Mouse (Mus musculus) midbrain, postnatal 0 days (tissue): ENCODE data around the gene Dnttip2. TPM values are rescaled to one million over a fixed set of nuclear protein-coding genes. Genes with fewer than 3 reads are reported as not detected.
A peak's percentile ranks its signal among the peaks of the same experiment; 100 is the strongest.

Experiments
- ATAC-seq: fragments of 200-750 bp; cut with Nextera tagmentation; 2 replicates; pipeline ENCODE4 v1.8.0; 2017; ENCODE audit warnings: moderate number of reproducible peaks, mild to moderate bottlenecking, moderate TSS enrichment, moderate library complexity; ENCODE audit not compliant: low FRiP score
- DNase-seq: peaks from one replicate; pipeline ENCODE4 v3.0.0-alpha.2; 2015; ENCODE audit warnings: low spot score
- H3K27ac ChIP-seq: fragments of 300-500 bp; sonication (generic); 2 replicates; pipeline ENCODE4 v1.5.1; 2014; ENCODE audit warnings: low read depth, mild to moderate bottlenecking, low read length, mixed read lengths
- H3K27me3 ChIP-seq: fragments of 300-500 bp; sonication (generic); 2 replicates; pipeline ENCODE4 v1.6.1; 2014; ENCODE audit warnings: low read length, control low read depth, mixed read lengths; ENCODE audit not compliant: insufficient read depth
- H3K36me3 ChIP-seq: fragments of 300-500 bp; sonication (generic); 2 replicates; pipeline ENCODE4 v1.6.1; 2014; ENCODE audit warnings: low read length, control low read depth, mixed read lengths; ENCODE audit not compliant: insufficient read depth
- H3K4me1 ChIP-seq: fragments of 300-500 bp; sonication (generic); 2 replicates; pipeline ENCODE4 v1.6.1; 2014; ENCODE audit warnings: mild to moderate bottlenecking, control low read depth, antibody characterized with exemption, low read length, mixed read lengths; ENCODE audit not compliant: insufficient read depth
- H3K4me2 ChIP-seq: fragments of 300-500 bp; sonication (generic); 2 replicates; pipeline ENCODE4 v1.6.1; 2014; ENCODE audit warnings: low read depth, mild to moderate bottlenecking, low read length, mixed read lengths; ENCODE audit not compliant: poor library complexity, severe bottlenecking
- H3K4me3 ChIP-seq: fragments of 300-500 bp; sonication (generic); 2 replicates; pipeline ENCODE4 v1.5.1; 2014; ENCODE audit warnings: low read depth, mild to moderate bottlenecking, low read length, moderate library complexity
- H3K9ac ChIP-seq: fragments of 300-500 bp; sonication (generic); replicated peaks from 2 replicates; pipeline ENCODE4 v1.6.1; 2014; ENCODE audit warnings: mild to moderate bottlenecking, low read length, moderate library complexity, mixed read lengths; ENCODE audit not compliant: poor library complexity, severe bottlenecking
- H3K9me3 ChIP-seq: fragments of 300-500 bp; sonication (generic); 2 replicates; pipeline ENCODE4 v1.6.1; 2016; ENCODE audit warnings: low read length, control low read depth
- CTCF ChIP-seq: IDR thresholded peaks from 2 replicates; pipeline ENCODE4 v1.5.1; 2016; ENCODE audit warnings: antibody characterized with exemption, mild to moderate bottlenecking
- WGBS: fragments of 180-500 bp; shearing (Covaris S2); extraction: QIAGEN DNeasy Blood & Tissue Kit; methylation state at CpG from one replicate; pipeline ENCODE4 v1.1.7; 2014; 5-methylcytosine and 5-hydroxymethylcytosine counted together
- polyA plus RNA-seq: library from polyadenylated mRNA; unstranded; fragments of >200 nt; fragmentation: Nextera tagmentation; extraction: Ambion mirVana; gene quantifications from 2 replicates; pipeline ENCODE4 v1.2.1, GENCODE M21; 2015
- total RNA-seq: library from RNA; depleted of rRNA; stranded (reverse); fragments of >200 nt; gene quantifications from 2 replicates; pipeline ENCODE4 v1.2.3, GENCODE M21; 2014

Gene Dnttip2
- total and polyA plus RNA-seq, 2 experiments from 2014 or later: 10.8 to 50.1 TPM

- no peak for TF ChIP-seq CTCF
- Histone ChIP-seq H3K9ac (no peak overlapping the region), H3K4me1 (0 out of 2 replicates have a peak, but pooled peaks cover 3% of the 10 kb centered on the region), H3K4me3 (no peak overlapping the region), H3K27ac (no peak overlapping the region), H3K9me3 (no peaks in the 10 kb centered on the region), H3K4me2 (no peak overlapping the region), H3K27me3 (no peaks in the 10 kb centered on the region), H3K36me3 (no peaks in the 10 kb centered on the region)
- WGBS: 82% methylated on average over 10 of the region's 10 CpGs
- ATAC-seq (no peak), DNase-seq (no peak)
These were observed 38.9 kb downstream of the Dnttip2 start for GRCm38 (mm10) chr3:122312936-122313629.

GRCm38 (mm10) chr3:122313936-122314335, 39.7 kb downstream of the Dnttip2 start:
- Histone ChIP-seq H3K9ac (no peak overlapping the region), H3K4me3 (no peak overlapping the region), H3K36me3 (no peaks in the 10 kb centered on the region), H3K27ac (no peak overlapping the region), H3K27me3 (no peaks in the 10 kb centered on the region), H3K9me3 (no peaks in the 10 kb centered on the region), H3K4me2 (no peak overlapping the region), H3K4me1 (0 out of 2 replicates have a peak, but pooled peaks cover 3% of the 10 kb centered on the region)
- no peak for ATAC-seq
- no peak for DNase-seq
- WGBS: 57% methylated on average over 7 of the region's 7 CpGs
- no peak for TF ChIP-seq CTCF

GRCm38 (mm10) chr3:122316621-122317020, 42.4 kb downstream of the Dnttip2 start:
- DNase-seq (no peak), ATAC-seq (0 out of 2 replicates have a peak, but pooled peaks have one; percentile 19)
- H3K4me2 ChIP-seq: peak overlapping the region; percentile 13

GRCm38 (mm10) chr3:122317339-122317738, 43.2 kb downstream of the Dnttip2 start:
- 84% methylated on average over 6 of the region's 6 CpGs for WGBS
- Histone ChIP-seq H3K36me3 (no peaks in the 10 kb centered on the region), H3K4me2 (no peak overlapping the region), H3K27me3 (no peaks in the 10 kb centered on the region), H3K9ac (no peak overlapping the region), H3K27ac (no peak overlapping the region), H3K9me3 (no peaks in the 10 kb centered on the region), H3K4me1 (0 out of 2 replicates have a peak, but pooled peaks cover 3% of the 10 kb centered on the region), H3K4me3 (no peak overlapping the region)
- ATAC-seq (no peak), DNase-seq (no peak)
- no peak for TF ChIP-seq CTCF

More at GRCm38 (mm10) chr3:122316621-122317020, 42.4 kb downstream of the Dnttip2 start:
- WGBS: 15% methylated on average over 11 of the region's 11 CpGs
- Histone ChIP-seq H3K4me3 (no peak overlapping the region), H3K27me3 (no peaks in the 10 kb centered on the region), H3K4me1 (0 out of 2 replicates have a peak, but pooled peaks cover 3% of the 10 kb centered on the region), H3K36me3 (no peaks in the 10 kb centered on the region), H3K27ac (no peak overlapping the region), H3K9me3 (no peaks in the 10 kb centered on the region), H3K9ac (no peak overlapping the region)
- TF ChIP-seq CTCF: no peak

- Histone ChIP-seq H3K9ac (no peak overlapping the region), H3K4me2 (no peak overlapping the region), H3K4me3 (no peak overlapping the region), H3K36me3 (no peaks in the 10 kb centered on the region), H3K27me3 (no peaks in the 10 kb centered on the region), H3K4me1 (no peaks in the 10 kb centered on the region), H3K27ac (no peak overlapping the region), H3K9me3 (no peaks in the 10 kb centered on the region)
- no peak for TF ChIP-seq CTCF
- no peak for ATAC-seq
- WGBS: 80% methylated on average over 9 of the region's 9 CpGs
- DNase-seq: no peak
These were observed 48.0 kb downstream of the Dnttip2 start for GRCm38 (mm10) chr3:122322226-122322625.

GRCm38 (mm10) chr3:122323841-122324240, 49.7 kb downstream of the Dnttip2 start:
- H3K4me3 ChIP-seq: no peak overlapping the region
- no peak for DNase-seq
- H3K36me3 ChIP-seq: no peaks in the 10 kb centered on the region
- TF ChIP-seq CTCF: no peak
- WGBS: 94% methylated on average over 6 of the region's 6 CpGs
- no peaks in the 10 kb centered on the region for H3K27me3 ChIP-seq
- H3K27ac ChIP-seq: no peak overlapping the region
- no peaks in the 10 kb centered on the region for H3K4me1 ChIP-seq
- no peak for ATAC-seq
- H3K4me2 ChIP-seq: no peak overlapping the region
- no peak overlapping the region for H3K9ac ChIP-seq
- H3K9me3 ChIP-seq: no peaks in the 10 kb centered on the region
